Mouse (Mus musculus): ENCODE measurements around the gene Mfsd5.
A peak's percentile ranks its signal among the peaks of the same experiment; 100 is the strongest.

Gene Mfsd5

GRCm38 (mm10) chr15:102279092-102279782, at the start of gene Mfsd5:
Mfsd5 (plus strand) TSS chr15:102279454.
- peak; percentile 92 to 94 for DNase-seq

DNA sequence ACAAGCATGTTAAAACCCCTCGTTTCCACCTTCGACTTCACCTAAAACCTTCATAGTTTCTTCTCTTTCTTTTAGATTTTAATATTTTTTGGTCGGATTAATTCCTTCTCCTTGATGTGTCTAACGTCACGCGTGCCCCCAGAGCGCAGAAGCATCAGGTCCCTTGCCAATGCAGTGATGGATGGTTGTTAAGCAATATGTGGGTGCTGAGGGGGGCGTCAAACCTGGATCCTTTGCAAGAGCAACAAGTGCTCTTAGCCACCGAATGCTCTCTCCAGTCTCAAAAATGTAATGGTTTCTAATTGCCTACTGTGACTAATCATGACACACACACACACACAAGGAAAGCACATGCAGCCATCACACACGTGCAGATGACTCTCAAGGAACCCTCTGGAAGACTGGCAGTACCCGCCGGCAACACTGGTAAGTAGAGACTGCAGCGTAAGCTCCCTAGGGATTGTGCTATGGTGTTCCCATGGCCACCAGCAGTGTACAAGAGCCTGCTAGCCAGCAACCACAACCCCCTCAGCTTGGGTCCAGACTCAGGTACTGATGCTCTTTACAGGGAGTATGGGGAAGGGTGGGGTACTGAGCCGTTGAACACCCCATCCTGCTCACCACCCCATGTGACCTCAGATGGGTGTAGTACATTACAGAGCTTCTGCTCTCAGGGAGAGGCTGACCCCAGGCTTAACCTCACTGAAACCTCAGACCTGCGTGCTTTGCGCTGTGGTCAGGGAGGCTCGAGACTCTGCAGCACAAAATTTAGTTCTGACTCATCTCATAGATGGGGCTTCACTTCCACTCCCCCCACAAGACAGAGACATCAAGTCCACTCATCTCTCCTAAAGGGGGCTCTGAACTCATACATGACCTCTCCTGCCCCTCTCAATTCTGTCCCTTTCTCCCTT, 48.6 kb upstream of the Mfsd5 start:
- peak in 1 of 2 experiments; percentile 28 for DNase-seq

DNA sequence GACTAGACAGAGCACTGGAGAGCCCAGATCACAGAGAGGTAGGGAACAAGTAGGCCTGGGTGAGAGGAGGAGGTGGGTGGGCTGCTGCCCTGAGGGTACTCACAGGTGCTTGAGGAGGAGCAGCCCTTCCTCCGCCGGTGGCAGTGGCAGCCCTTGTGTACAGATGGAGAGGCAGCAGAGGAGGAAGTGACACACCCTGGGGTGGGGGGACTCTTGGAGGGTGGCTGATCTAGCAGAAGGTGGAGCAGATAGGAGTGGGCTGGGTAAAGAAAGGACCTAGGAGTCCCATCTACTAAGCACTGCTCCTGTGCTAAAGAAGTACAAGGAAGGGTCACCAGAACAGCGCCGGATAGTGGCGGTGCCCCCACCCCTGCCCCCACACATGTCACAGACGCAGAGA, 47.5 kb upstream of the Mfsd5 start, which contains the start of gene Itgb7:
Gene Itgb7, minus strand, starts transcription at position 197 of the 400 bp plus-strand sequence.
- no peak for DNase-seq

DNA sequence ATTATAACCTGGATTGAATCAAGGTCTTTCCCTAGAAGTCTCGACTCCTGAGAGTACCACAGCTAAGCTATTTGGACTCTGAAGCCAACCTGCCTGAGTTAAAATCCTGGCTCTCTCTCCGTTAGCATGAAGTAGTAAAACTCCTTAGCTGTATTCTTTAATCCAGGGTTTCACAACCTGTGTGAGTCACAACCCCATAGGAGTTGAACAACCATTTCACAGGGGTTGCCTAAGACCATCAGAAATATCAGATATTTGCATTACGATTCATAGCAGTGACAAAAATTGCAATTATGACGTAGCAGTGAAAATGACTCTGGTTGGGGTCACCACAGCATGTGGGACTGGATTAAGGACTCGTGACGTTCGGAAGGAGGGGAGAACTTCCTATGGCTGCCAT, 46.5 kb upstream of the Mfsd5 start:
- DNase-seq, result no peak

DNA sequence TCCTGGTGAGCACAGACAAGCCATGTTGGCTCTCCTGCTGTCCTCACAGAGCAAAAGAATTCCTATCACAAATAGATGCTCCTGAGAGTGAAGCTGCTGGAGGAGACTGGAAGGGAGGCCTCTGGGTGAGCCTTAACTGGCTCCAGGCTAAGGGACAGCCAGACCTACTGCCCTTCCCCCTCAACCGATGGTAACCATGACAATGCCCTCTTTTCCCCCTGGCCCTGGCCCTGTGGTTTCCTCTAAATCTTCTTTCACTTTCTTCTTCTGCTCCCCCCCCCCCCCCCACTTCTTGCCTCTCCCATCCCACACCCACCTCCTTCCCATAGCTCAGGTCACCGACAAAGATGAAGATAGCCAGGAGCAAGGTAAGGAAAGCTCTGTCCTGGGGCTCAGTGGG, 45.4 kb upstream of the Mfsd5 start:
- DNase-seq, result peak; percentile 36 to 53

DNA sequence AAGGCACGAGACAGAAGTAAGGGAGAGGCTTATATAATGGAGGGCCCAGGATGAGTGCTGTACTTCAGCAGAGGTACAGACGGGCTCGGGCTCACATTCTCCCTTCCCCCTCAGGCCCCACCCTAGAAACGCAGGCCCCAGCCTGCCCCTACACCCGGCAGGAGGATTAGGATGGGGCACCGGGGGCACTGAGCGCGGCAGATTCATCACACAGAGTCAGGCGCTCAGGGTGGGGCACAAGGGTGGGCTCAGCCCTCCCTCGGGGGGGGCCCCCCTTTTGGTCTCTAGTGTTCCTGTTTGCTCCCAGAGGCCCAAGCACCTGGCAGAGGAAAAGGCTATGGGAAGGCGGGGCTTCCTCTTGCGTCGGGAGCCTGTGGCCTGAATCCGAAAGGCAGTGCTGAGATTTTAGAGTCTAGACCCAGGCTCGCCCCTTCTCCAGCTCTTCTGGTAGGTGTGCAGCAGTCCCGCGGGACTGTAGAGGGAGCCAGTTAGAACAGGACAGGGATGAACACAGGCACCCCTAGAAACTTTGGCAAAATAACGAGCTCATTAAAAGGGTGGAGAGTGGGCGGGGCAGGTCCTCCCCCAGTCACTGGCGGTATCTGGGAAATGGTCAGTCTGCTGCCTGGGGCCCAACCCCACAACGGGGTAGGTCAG, 43.8 kb upstream of the Mfsd5 start:
- DNase-seq, result peak; percentile 60 to 81

DNA sequence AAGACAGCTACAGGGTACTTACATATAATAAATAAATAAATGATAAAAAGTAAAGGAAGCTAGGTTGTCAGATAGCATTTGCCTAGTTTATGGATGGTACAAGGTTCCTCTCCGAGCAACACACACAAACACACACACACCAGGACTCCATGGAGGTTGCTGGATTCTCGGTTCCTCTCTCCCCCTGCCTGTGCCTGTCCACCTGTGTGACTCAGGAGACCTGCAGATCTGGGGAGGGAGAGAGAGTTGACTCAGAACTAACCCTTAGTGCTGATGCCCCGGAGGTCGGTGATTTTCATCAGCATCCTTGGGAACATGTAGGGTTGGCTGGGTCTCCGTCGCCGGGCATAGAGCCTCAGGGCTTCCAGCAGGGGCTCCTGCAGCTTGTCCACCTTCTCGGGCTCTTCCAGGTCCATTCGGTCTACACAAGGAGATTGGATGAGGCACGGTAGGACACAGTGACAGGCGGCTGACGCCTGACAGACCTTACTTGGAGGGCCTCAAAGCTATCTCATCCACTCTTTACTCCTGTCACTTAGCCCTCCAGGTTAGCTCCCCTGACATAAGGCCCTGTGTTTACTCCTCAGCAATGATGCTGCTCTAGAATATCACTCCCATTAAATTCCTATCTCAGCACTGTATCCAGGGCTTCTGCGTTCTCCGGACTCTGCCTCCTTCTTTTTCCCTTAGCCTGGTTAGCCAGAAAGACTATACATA, 40.6 kb upstream of the Mfsd5 start:
- no peak for DNase-seq

DNA sequence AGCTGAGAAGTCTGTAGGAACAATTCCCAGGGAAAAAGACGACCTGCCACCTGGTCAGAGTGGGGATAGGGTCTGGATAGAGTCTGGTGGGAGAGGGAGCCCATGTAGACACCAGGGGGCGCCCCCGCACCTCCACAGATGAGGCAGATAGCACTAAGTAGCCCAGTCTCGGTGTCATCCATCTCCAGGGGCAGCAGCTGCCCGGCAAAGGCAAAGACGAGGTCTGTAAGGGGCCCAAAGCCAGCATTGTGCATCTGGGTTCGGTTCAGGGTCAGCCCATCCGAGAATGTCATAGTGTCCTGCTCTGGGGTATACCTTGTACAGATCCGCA, 40.0 kb upstream of the Mfsd5 start:
- DNase-seq, result peak; percentile 87 to 91

DNA sequence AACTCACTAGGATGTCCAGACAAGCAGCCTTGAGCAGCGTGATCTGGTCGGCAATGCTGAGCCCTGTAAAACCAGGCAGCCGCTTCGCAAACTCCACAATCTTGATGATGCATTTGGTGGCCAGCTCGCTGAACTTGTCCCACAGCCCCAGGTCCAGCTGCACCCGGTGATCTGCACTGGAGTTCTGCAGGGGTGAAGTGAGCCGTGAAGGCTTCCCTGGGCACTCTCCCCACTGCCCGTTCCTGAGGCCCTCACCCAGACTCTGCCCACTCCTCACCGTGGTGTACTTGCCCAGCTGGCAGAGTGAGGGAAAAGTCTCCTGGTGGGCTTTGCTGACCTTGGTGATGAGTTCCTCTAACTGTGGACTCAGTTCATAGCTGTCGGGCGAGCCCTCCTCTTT, 39.4 kb upstream of the Mfsd5 start:
- no peak for DNase-seq

DNA sequence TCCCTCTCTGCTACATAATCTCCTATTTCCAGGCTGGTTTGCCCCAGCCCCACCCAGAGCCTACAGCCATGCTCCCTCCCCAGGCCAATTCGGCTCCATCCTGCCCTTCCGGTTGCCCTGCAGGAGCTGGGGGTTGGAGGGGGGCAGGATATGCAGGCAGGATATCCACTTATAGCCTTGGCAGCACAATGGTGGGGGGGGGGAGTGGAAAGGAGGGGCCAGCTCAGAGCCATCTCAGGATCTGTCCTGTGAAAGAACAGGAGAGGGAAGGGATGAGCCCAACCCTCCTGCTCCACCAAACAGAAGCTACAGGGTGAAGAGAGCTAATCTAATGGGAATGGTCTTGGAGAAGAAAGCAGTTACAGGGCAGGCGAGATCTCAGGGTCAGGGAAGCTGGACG, 38.6 kb upstream of the Mfsd5 start:
- DNase-seq, result peak; percentile 77 to 90

DNA sequence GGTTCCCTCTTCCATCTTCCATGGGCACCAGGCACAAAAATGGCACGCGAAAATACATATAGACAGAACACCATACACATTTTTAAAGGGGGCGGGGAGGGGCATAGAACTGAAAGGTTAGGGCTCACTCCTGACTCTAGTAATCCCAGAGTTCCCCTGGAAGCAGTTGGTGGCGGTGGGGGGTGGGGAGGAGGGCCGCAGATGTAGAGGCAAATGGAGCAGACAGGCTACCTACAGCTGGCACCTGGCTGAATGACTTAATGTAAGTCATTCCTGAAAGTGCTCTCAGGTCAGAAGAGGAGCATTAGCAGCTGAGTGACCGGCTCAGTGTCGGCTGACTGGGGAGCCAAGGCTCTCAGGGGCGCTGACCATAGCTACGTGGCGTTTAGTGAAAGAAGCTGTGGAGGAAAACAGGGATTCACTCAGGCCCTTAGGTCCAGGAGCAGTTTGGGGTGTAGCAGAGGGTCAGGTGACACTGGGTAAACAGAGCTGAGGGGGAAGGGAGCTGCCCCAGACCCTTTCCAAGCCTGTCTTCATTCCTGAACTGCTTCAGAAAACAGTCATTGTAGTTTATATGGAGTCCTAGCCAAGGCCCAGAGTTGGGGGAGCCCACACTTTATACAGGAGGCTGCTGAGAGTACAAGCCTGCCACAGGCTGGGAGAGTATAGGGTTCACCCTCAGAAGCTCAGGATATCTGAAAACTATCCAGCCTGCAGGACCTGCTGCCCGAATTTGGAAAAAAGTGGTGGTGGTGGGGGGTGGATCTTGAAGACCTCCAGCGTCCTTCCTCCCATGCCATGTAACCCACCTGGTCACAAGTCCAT, 36.6 kb upstream of the Mfsd5 start:
- no peak for DNase-seq

- peak; percentile 43 to 77 for DNase-seq
Observed at GRCm38 (mm10) chr15:102243229-102244190, 35.7 kb upstream of the Mfsd5 start.

DNA sequence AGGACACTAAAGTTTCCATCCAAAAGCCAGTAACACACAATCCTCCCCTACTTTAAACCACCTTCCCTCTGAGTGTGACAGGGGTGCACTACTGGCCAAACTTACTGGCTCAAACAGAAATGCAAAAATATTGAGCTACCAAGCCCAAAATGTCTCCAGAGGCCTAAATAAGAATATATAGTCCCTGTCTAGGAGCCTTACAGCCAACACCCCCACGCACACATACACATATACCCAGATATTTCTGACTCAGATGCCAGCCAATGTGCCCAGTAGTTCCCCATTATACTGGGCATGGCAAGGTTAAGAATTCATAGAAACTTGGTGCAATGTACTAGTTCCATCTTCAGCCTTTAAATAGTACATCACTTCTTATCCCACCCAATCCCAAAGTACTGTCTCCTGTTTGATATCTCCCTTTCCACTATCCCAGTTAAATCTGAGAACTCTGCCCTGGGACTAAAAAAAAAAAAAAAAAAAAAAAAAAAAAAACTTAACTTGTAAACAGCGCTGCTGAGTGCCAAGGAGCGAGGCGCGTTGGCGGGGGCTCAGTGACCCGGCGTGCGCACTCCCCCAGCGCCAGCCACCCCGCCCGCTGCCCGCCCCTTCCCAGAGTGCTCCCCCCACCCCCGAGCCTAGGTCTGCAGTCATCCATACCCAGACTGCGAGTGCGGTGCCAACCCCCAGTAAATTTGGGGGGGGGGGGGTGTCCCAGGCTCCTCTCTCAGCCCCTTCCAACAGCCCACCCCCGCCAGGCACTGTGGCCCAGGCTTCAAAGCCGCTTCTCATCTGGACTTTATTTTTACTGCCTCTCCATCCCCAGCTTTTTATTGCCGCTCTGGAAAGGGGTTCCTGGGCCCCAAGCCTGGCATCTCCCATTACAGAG, 34.7 kb upstream of the Mfsd5 start:
- peak; percentile 58 to 82 for DNase-seq

DNA sequence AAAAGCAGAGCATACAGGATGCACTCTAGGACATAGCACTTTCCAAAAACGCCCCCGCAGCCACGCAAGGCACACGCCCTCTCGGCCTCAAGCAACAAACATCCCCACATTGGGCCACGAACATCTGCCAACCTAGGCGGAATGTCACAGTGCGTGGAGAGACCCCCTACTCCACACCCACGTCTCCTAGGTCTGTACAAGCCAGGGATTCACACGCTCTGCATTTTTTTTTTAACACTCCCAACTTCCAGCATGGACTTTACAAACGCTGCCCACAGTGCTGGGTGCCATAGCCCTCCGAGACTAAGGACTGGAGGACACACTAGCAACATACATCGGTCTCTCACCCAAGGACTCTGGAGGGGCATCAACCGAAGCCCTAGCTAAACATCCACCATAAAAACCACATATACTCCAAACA, 33.8 kb upstream of the Mfsd5 start:
- DNase-seq, result peak; percentile 52 to 59

GRCm38 (mm10) chr15:102245891-102246741, 33.1 kb upstream of the Mfsd5 start:
- peak; percentile 86 to 92 for DNase-seq

DNA sequence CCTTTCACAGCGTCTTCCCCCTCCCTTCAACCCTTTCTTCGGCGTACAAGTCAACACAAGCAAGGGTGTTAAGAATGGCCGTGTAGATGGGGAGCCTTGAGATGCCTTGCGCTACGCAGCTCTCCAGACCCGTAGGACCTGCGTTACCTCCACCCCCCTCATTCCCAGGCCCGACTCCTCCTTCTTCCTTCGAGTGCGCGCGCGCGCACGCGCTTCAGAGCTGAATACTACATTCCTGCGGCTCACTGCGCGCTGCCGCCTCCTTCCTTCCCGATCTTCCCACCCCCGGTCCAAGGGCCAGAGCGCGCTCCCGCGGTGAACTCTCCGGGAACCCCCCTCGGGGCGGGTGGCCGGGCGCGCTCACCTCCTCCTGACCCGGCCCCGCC, 32.4 kb upstream of the Mfsd5 start:
- DNase-seq, result peak; percentile 98 to 99

DNA sequence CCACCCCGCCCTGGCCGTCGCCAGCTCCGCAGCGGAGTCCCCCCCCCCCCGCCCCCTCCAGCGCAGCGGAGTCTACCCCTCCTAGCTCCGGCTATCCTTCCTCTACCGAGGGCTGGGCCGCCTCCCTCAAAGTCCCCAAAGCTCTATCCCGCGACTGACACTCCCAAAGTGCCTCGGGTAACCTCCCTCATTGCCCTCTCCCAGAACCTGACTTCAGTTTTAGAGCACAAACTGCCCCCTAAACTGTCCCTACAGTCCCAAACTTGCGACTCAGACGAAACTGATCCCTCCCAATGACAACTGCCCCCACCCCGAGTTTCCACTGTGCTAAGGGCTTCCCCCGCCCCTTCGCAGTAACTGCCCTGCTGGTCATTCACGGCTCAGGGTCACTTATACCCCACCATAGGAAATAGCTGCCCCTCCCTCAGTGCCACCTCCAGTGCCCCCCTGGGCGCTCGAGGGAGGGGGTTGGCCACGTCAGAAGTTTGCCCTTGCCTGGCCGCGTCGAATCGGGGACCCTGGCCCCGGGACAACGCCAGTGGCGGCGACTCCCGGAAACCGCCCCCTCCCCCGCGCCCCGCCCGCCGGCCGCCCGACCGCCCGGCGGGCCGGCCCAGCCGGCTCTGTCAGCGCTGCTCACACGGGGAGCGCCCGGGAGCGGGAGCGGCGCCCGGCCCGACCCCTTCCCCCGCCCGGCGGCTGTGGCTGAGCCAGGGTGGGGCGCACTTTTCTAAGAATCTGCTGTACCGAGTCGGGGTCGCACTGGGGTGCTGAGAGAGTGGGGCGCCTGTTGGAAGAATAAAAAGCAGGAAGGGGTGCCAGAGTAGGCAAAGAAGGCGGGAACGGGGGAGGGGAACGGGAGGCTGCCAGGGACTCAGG, 31.8 kb upstream of the Mfsd5 start:
- peak; percentile 77 to 89 for DNase-seq

All from kidney, postnatal 25 days (tissue).